Mouse (Mus musculus) forebrain, embryonic 12.5 days (tissue): ENCODE measurements at regions not wholly inside any gene's neighbourhood (a gene's known extent, or its start where the extent isn't known, plus 50 kb on each side); places are given as distances from the start of the nearest gene placed in this dataset.

ENCODE experiments used
- ATAC-seq: fragments of 200-750 bp; cut with Nextera tagmentation; 2 replicates; pipeline ENCODE4 v1.8.0; 2017; ENCODE audit warnings: moderate TSS enrichment; ENCODE audit not compliant: low FRiP score
- H3K27ac ChIP-seq: fragments of 300-500 bp; sonication (generic); 2 replicates; pipeline ENCODE4 v1.5.1; 2016; ENCODE audit warnings: mild to moderate bottlenecking
- H3K27me3 ChIP-seq: fragments of 300-500 bp; sonication (generic); 2 replicates; pipeline ENCODE4 v1.6.1; 2016; ENCODE audit warnings: mild to moderate bottlenecking
- H3K36me3 ChIP-seq: fragments of 300-500 bp; sonication (generic); replicated peaks from 2 replicates; pipeline ENCODE4 v1.6.1; 2016; ENCODE audit warnings: mild to moderate bottlenecking
- H3K4me1 ChIP-seq: fragments of 300-500 bp; sonication (generic); 2 replicates; pipeline ENCODE4 v1.6.1; 2016
- H3K4me2 ChIP-seq: fragments of 300-500 bp; sonication (generic); 2 replicates; pipeline ENCODE4 v1.6.1; 2016; ENCODE audit warnings: mild to moderate bottlenecking, moderate library complexity
- H3K4me3 ChIP-seq: fragments of 300-500 bp; sonication (generic); replicated peaks from 2 replicates; pipeline ENCODE4 v1.5.1; 2016; ENCODE audit warnings: mild to moderate bottlenecking
- H3K9ac ChIP-seq: fragments of 300-500 bp; sonication (generic); 2 replicates; pipeline ENCODE4 v1.6.1; 2016; ENCODE audit warnings: mild to moderate bottlenecking
- H3K9me3 ChIP-seq: fragments of 300-500 bp; sonication (generic); 2 replicates; pipeline ENCODE4 v1.6.1; 2016
- whole genome bisulfite sequencing: fragments of 180-500 bp; shearing (Covaris S2); methylation state at CpG from one replicate; pipeline ENCODE4 v1.1.7; 2016; 5-methylcytosine and 5-hydroxymethylcytosine counted together

DNA sequence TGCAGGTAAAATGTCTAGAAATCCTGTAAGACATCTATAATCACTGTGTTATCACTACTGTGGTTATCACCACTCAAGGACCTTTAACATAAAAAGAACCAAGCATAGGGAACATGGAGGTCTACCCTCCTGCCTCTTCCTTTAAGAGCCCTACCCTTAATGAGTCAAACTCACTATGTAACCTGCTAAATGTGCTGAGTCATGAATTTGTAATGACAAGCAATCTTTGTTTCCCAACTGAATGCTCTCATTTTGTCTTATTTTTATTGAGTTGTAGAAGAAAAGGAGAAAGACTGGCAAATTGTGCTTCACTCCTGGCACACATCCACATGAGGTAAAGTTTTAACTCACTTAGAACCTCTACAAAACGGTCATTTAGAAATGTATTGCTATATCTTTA lies 301.8 kb upstream of the Rnf219 start:
- H3K9me3 ChIP-seq = no peaks in the 10 kb centered on the region
- no peaks in the 10 kb centered on the region for H3K36me3 ChIP-seq
- ATAC-seq = no peak
- H3K4me1 ChIP-seq = peaks cover 3% of the 10 kb centered on the region
- WGBS = 78% methylated on average over 1 of the region's 1 CpGs
- H3K4me2 ChIP-seq = no peak overlapping the region
- 0 out of 2 replicates have a peak, but pooled peaks cover 4% of the 10 kb centered on the region for H3K27me3 ChIP-seq
- H3K4me3 ChIP-seq = no peak overlapping the region
- H3K9ac ChIP-seq = no peak overlapping the region
- no peak overlapping the region for H3K27ac ChIP-seq

DNA sequence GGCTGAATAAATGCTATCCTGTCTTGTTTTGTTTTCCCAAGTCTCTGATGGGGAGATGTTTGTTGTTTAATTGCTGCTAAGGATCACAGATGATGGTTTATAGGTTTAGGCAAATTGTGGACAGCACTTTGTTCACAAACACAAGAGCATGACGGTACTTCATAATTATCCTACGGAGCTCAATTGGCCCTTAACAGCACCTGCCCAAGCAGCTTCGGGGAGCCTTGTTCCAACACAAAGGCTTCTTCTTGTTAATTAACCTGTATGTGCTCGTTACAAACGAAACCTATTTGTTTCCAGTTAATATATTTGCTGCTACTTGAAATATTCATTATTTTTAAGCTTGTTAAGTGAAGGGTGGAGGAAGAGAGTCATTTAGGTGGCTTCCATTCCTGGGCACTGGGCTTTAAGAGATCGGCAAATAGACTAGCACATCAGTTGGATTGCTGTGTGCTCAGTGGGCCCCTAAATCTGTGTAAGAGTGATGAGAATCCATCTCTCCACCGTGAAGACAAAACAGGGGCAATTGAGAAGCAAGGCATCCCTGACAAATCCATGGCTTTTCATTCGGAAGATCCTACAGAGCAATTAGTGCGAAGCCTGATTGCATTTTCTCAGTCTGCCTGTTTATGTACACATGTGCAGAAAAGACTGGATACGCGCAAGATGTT lies 299.6 kb upstream of the Rnf219 start:
- no peak overlapping the region for H3K27ac ChIP-seq
- peak; percentile 55; the same call in 1 of the 2 replicates for ATAC-seq
- 0 out of 2 replicates have a peak, but pooled peaks cover 4% of the 10 kb centered on the region for H3K27me3 ChIP-seq
- H3K4me3 ChIP-seq = no peak overlapping the region
- 30% methylated on average over 11 of the region's 11 CpGs for WGBS
- H3K9me3 ChIP-seq = no peaks in the 10 kb centered on the region
- no peaks in the 10 kb centered on the region for H3K36me3 ChIP-seq
- H3K4me1 ChIP-seq = no peaks in the 10 kb centered on the region; the same call in 1 of the 2 replicates
- no peak overlapping the region for H3K9ac ChIP-seq
- peak overlapping the region; percentile 13; the same call in 1 of the 2 replicates for H3K4me2 ChIP-seq

DNA sequence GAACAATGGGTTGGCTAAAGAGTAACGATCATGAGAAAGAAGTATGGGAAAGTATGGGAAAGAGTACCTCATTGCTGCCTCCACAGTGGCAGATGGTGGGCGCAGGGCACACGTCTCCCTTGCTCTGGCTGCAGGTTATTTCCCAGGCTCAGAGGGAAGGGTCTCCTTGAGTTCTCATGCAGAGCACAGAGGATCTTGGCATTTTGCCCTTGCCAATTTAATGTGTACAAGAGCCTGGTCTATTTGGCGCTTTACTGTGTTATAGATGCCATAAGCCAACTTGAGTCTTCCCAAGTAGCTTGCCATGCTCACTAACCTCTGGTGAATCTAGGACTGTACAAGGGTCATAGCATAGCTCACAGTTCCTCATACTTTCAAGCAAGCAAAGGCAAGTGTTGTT lies 296.7 kb upstream of the Rnf219 start:
- H3K4me1 ChIP-seq = no peaks in the 10 kb centered on the region
- peaks cover 13% of the 10 kb centered on the region; the same call in 1 of the 2 replicates for H3K27me3 ChIP-seq
- H3K4me2 ChIP-seq = no peak overlapping the region
- no peak overlapping the region for H3K4me3 ChIP-seq
- H3K27ac ChIP-seq = no peak overlapping the region
- no peaks in the 10 kb centered on the region for H3K9me3 ChIP-seq
- H3K36me3 ChIP-seq = no peaks in the 10 kb centered on the region
- ATAC-seq = no peak
- WGBS = 68% methylated on average over 4 of the region's 4 CpGs
- H3K9ac ChIP-seq = no peak overlapping the region

DNA sequence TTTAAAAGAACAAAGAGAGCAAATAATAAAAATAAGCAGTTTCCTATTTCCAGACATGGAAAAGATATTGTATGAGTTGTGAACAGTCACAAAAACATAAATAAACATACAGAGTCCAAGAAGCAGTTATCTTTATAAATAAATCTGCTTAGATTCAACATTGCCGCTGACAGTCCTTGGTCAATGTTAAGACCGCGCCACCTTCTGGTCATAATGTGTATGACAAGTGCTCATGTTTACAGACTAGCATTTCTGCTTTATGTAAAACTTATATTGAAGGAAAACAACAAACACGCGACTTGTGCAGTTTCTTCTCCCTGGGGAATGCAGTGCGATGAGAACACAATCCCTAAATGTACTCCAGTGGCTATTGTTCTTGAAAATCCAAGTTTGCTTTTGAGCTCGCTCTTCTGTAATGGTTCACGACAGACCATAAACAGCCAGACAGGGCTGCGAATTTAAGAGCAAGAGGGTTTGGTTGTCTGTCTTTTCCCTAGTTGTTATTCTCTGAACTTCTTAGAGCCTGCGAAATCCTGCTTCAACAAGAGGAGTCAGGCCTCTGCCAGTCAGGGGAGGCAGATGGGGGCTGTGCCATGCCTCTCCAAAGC lies 291.6 kb upstream of the Rnf219 start:
- 33% methylated on average over 10 of the region's 10 CpGs for WGBS
- peak; percentile 44; the same call in 1 of the 2 replicates for ATAC-seq
- Histone ChIP-seq H3K27me3 (peaks cover 12% of the 10 kb centered on the region; the same call in 1 of the 2 replicates), H3K4me2 (no peak overlapping the region), H3K9me3 (no peaks in the 10 kb centered on the region), H3K4me3 (no peak overlapping the region), H3K9ac (no peak overlapping the region), H3K27ac (no peak overlapping the region), H3K4me1 (no peaks in the 10 kb centered on the region), H3K36me3 (no peaks in the 10 kb centered on the region)

DNA sequence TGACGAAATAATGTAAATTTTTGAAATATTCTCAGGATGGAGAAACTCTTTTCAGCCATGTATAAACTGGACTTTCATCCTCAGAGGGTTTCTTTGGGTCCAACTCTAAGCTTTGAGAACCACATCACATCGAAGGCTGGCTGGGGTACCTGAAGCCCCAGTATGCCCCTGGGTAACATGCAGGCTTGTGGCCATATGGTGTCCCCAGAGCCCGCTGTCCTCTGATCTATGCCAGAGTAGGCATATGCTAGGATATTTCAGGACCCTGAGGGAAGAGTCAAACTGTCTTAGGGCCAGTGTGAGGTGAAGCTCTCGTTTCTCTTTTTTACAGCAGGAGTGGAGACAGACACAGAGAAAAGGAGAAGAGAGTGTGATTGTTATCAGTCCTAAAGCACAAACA lies 289.6 kb upstream of the Rnf219 start:
- H3K9ac ChIP-seq = no peak overlapping the region
- H3K27ac ChIP-seq = no peak overlapping the region
- no peaks in the 10 kb centered on the region for H3K4me1 ChIP-seq
- H3K9me3 ChIP-seq = no peaks in the 10 kb centered on the region
- no peak overlapping the region for H3K4me2 ChIP-seq
- peaks cover 12% of the 10 kb centered on the region; the same call in 1 of the 2 replicates for H3K27me3 ChIP-seq
- no peaks in the 10 kb centered on the region for H3K36me3 ChIP-seq
- WGBS = 83% methylated on average over 4 of the region's 4 CpGs
- H3K4me3 ChIP-seq = no peak overlapping the region
- ATAC-seq = no peak

DNA sequence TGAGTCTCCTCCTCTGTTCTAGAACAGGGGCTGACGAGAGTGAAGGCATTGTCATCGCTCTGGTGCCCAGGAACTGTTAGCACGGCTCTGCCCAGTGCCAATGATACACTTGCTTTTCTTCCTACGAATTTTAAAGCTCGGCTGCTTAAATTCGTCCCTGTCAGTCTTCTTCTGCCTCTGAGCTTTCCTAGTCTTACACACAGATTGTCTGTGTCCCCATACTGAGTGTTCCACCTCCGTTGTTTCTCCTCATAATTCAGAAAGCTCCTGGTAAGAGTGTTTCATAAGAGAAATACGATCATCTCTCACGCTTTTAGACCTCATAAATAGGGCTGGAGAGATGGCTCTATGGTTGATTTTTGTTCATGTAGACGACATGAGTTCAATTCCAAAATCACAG lies 282.9 kb upstream of the Rnf219 start:
- no peak overlapping the region for H3K4me3 ChIP-seq
- ATAC-seq = no peak
- H3K4me2 ChIP-seq = no peak overlapping the region
- 85% methylated on average over 10 of the region's 10 CpGs for WGBS
- no peak overlapping the region for H3K9ac ChIP-seq
- no peaks in the 10 kb centered on the region for H3K4me1 ChIP-seq
- H3K36me3 ChIP-seq = no peaks in the 10 kb centered on the region
- H3K9me3 ChIP-seq = no peaks in the 10 kb centered on the region
- no peaks in the 10 kb centered on the region for H3K27me3 ChIP-seq
- no peak overlapping the region for H3K27ac ChIP-seq

DNA sequence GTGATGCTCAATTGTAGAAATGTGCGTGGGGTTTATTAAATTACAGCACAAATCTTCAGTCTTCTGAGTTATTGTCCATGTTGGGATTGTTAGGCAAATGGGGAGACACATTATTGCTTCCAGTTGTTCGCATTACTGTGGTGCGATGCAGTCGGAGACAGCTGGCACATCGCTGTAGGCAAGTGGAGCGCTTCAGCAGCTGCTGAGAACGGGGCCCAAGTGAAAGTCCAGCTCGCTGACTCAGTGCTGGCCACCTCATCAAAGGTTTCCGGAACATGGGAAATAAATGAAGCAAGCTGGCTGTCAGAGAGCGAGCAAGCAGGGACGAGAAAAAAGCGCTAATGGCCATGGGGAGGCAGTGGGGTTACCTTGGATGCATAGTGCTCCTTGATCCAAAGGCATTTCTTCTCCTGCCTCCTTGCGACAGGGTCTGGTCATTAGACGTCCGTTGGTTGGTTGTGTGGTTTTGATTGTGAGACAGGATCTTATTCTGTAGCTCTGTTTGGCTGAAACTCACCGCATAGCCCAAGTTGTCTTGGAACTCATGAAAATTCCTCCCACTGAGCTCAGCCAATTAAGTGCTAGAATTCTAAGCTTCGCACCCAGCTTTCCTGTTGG lies 274.0 kb upstream of the Rnf219 start:
- Histone ChIP-seq H3K9me3 (no peaks in the 10 kb centered on the region), H3K4me3 (no peak overlapping the region), H3K4me1 (no peaks in the 10 kb centered on the region), H3K27me3 (no peaks in the 10 kb centered on the region), H3K27ac (no peak overlapping the region), H3K36me3 (no peaks in the 10 kb centered on the region), H3K9ac (no peak overlapping the region), H3K4me2 (no peak overlapping the region)
- ATAC-seq = no peak
- 80% methylated on average over 17 of the region's 17 CpGs for WGBS

DNA sequence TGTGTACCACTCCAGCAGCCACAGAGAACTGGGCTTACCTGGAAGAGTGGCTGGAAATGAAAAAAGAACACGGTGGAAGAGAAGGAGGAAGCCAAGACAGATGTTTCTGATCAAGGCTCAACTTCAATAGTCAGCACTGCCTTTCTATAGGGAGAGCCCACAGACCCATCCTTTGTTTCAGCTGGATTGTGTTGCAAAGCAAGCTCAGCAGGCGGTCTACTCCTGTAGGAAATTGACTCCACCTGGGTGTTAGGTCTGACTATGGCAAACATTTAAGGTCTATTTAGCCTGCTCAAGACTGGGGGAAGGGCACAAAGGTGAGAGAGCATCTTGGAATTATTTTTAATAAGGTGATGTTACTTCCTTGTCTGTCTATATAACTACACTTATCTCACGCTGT lies 266.9 kb upstream of the Rnf219 start:
- ATAC-seq = no peak

DNA sequence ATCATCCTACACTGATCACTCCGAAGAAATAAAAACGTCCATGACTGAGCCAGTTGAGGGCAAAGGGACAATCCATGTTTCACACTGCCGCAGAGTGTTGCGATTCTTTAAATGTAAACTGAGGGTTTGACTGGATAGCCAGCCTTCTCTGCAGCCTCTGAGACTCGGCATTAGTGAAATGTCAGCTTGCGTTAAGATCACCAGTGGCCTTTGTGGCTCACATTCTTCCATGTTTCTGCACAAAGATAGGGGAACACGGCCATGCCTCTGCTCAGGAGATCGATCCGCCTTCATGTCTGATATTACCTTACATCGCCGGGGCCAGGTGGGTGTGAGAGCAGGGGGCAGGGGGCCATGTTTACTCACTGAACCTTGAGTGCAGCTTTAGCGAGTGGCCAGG lies 262.6 kb upstream of the Rnf219 start:
- Histone ChIP-seq H3K4me3 (no peak overlapping the region), H3K36me3 (no peaks in the 10 kb centered on the region), H3K9ac (no peak overlapping the region), H3K27me3 (no peaks in the 10 kb centered on the region), H3K4me2 (no peak overlapping the region), H3K4me1 (no peaks in the 10 kb centered on the region), H3K27ac (no peak overlapping the region), H3K9me3 (no peaks in the 10 kb centered on the region)
- 81% methylated on average over 12 of the region's 12 CpGs for WGBS
- no peak for ATAC-seq

More for the DNA sequence above, 266.9 kb upstream of the Rnf219 start:
- no peaks in the 10 kb centered on the region for H3K36me3 ChIP-seq
- no peak overlapping the region for H3K4me2 ChIP-seq
- no peak overlapping the region for H3K27ac ChIP-seq
- no peaks in the 10 kb centered on the region for H3K9me3 ChIP-seq
- no peaks in the 10 kb centered on the region for H3K27me3 ChIP-seq
- H3K9ac ChIP-seq = no peak overlapping the region
- 39% methylated on average over 3 of the region's 3 CpGs for WGBS
- no peaks in the 10 kb centered on the region for H3K4me1 ChIP-seq
- no peak overlapping the region for H3K4me3 ChIP-seq

DNA sequence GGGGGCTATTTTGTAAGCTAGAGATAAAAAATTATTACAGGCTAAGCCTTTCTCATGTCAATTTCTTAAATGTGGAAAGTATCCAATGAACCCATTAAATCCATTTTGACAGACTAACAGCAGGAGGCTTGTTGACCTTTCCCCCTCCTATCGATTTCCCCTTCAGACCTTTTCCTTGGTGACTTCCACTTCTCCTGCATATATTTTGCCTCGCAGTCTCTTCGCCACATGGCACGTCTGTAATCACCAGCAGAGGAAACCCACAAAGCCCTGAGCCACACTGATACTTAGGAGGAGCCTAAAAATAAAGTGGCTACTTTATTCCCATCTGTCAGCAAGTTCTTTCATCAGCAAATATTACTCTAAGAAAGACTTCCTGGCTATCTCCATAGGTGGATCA lies 247.5 kb upstream of the Rnf219 start:
- H3K36me3 ChIP-seq = no peaks in the 10 kb centered on the region
- no peaks in the 10 kb centered on the region for H3K4me1 ChIP-seq
- no peaks in the 10 kb centered on the region for H3K27me3 ChIP-seq
- H3K9me3 ChIP-seq = no peaks in the 10 kb centered on the region
- no peak overlapping the region for H3K4me2 ChIP-seq
- no peak overlapping the region for H3K9ac ChIP-seq
- no peak for ATAC-seq
- H3K27ac ChIP-seq = no peak overlapping the region
- no peak overlapping the region for H3K4me3 ChIP-seq
- 71% methylated on average over 4 of the region's 4 CpGs for WGBS

DNA sequence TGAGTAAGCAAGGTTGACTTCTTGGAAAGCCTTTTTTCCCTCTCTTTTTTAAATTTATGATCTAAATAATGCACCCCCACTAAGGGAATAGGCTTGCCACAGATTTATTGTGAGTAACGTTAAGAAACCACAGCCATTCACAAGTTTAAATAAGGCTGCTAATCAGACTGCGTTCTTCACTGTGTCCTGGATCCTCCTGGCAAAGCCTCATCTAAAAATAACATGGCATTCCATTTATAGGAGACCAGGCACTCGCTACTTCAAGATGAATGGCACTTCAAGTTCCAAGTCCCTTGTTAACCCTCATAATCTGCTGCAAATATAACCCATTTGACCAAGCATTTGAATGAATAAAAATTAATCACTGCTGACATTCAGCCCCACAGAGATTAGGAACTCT lies 211.8 kb upstream of the Rnf219 start:
- Histone ChIP-seq H3K4me1 (no peaks in the 10 kb centered on the region), H3K4me2 (no peak overlapping the region), H3K36me3 (no peaks in the 10 kb centered on the region), H3K9ac (no peak overlapping the region), H3K27ac (no peak overlapping the region), H3K4me3 (no peak overlapping the region), H3K27me3 (no peaks in the 10 kb centered on the region), H3K9me3 (no peaks in the 10 kb centered on the region)
- ATAC-seq = no peak
- WGBS = 47% methylated on average over 3 of the region's 3 CpGs

DNA sequence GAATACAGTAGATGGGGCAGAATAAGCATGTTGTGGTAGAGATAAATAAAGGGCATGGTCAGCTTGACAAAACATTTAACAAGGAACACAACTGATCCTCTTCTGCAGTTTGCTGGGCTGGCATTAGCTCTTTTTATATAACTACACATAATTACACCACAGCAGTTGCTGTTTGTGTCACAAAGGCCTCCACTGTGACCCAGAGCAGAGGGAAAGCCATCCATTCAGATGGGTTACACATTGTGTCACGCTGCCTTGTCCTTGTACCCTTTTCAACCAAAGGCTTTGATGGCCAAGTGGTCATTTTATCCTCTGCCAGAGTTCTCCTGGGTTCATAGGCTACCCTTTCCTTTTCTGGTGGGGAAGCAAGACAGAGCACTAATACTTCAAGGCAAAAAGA lies 209.6 kb upstream of the Rnf219 start:
- 15% methylated on average over 1 of the region's 1 CpGs for WGBS
- H3K4me3 ChIP-seq = no peak overlapping the region

More for the DNA sequence above, 209.6 kb upstream of the Rnf219 start:
- no peaks in the 10 kb centered on the region for H3K9me3 ChIP-seq
- H3K4me2 ChIP-seq = no peak overlapping the region
- H3K27me3 ChIP-seq = no peaks in the 10 kb centered on the region
- H3K36me3 ChIP-seq = no peaks in the 10 kb centered on the region
- H3K27ac ChIP-seq = no peak overlapping the region
- no peaks in the 10 kb centered on the region for H3K4me1 ChIP-seq
- H3K9ac ChIP-seq = no peak overlapping the region
- no peak for ATAC-seq
